In genomic region chr15:89532924-89533842, GRCm38 (mm10) we compare ENCODE assay signal across 9 mouse cellular contexts. TPM values are rescaled to one million over a fixed set of nuclear protein-coding genes. Genes with fewer than 3 reads are reported as not detected.
A peak's percentile ranks its signal among the peaks of the same experiment; 100 is the strongest.
DNase-seq lines count a peak whose midpoint lies in the region; ATAC-seq lines count a peak whose summit lies in the region.
"Had no signal": no experiment of that assay in that cellular context is flagged by ENCODE, and none has a peak within 500 bp of the region (broad histone marks: within the 10 kb centered on the region; RNA-seq: fewer than 3 reads in every experiment).

No protein-coding gene starts in this region.

- H3K4me2 ChIP-seq in lung, embryonic 16.5 days (ENCODE audit: low read depth, low read length), result 0 out of 2 replicates have a peak overlapping the region, but pooled peaks have one; percentile 3
- H3K4me2 ChIP-seq in limb, embryonic 11.5 days (ENCODE audit: low read depth, severe bottlenecking), result peak overlapping the region; percentile 56

- WGBS in lung, embryonic 16.5 days, result 77% methylated on average over 23 of the region's 23 CpGs
- 65% methylated on average over 23 of the region's 23 CpGs for WGBS in forebrain, embryonic 10.5 days
- 74% methylated on average over 23 of the region's 23 CpGs for WGBS in limb, embryonic 11.5 days

- H3K27me3 ChIP-seq in lung, embryonic 16.5 days (ENCODE audit: control insufficient read depth, insufficient read depth, low read depth, low read length), result no peaks in the 10 kb centered on the region
- H3K27me3 ChIP-seq in forebrain, embryonic 10.5 days (ENCODE audit: poor library complexity, severe bottlenecking), result peaks cover 31% of the 10 kb centered on the region
- no peaks in the 10 kb centered on the region for H3K27me3 ChIP-seq in limb, embryonic 11.5 days (ENCODE audit: control insufficient read depth, insufficient read depth, low read length)

- no peak overlapping the region for H3K9ac ChIP-seq in lung, embryonic 16.5 days (ENCODE audit: low read length)
- peak overlapping the region; percentile 30 for H3K9ac ChIP-seq in limb, embryonic 11.5 days (ENCODE audit: low read length)
- H3K9ac ChIP-seq: liver, embryonic 14.5 days had no signal

- no peaks in the 10 kb centered on the region for H3K36me3 ChIP-seq in lung, embryonic 16.5 days (ENCODE audit: control insufficient read depth, insufficient read depth, low read length)
- H3K36me3 ChIP-seq in forebrain, embryonic 10.5 days (replicated peaks), result no peaks in the 10 kb centered on the region
- no peaks in the 10 kb centered on the region for H3K36me3 ChIP-seq in limb, embryonic 11.5 days (ENCODE audit: control insufficient read depth, insufficient read depth, low read length)

- no peak for ATAC-seq in lung, embryonic 16.5 days (ENCODE audit: low read depth)
- ATAC-seq in limb, embryonic 11.5 days (ENCODE audit: insufficient number of reproducible peaks, low FRiP score, low TSS enrichment, low read depth), result 0 out of 2 replicates have a peak, but pooled peaks have one; percentile 7

- no peak overlapping the region for H3K4me3 ChIP-seq in lung, embryonic 16.5 days (ENCODE audit: low read length)
- peak overlapping the region; percentile 51 for H3K4me3 ChIP-seq in forebrain, embryonic 10.5 days
- peak overlapping the region; percentile 23 for H3K4me3 ChIP-seq in limb, embryonic 11.5 days (ENCODE audit: low read depth, low read length)

- H3K9me3 ChIP-seq in lung, embryonic 16.5 days (ENCODE audit: control insufficient read depth, low read length), result no peaks in the 10 kb centered on the region
- no peaks in the 10 kb centered on the region for H3K9me3 ChIP-seq in forebrain, embryonic 10.5 days
- no peaks in the 10 kb centered on the region for H3K9me3 ChIP-seq in limb, embryonic 11.5 days (ENCODE audit: control insufficient read depth, low read length)

- no peak overlapping the region for H3K27ac ChIP-seq in lung, embryonic 16.5 days (ENCODE audit: low read length)
- peak overlapping the region; percentile 84 for H3K27ac ChIP-seq in forebrain, embryonic 10.5 days
- no peak overlapping the region for H3K27ac ChIP-seq in limb, embryonic 11.5 days (replicated peaks; ENCODE audit: low read depth, low read length)
- H3K27ac ChIP-seq: liver, embryonic 14.5 days had no signal

- no peak for DNase-seq in lung, adult 18-20 months
- no peak for DNase-seq in forebrain, embryonic 10.5 days (ENCODE audit: extremely low spot score, low spot score)
- no peak for DNase-seq in limb, embryonic 11.5 days (ENCODE audit: low spot score)
- no peak for DNase-seq in spleen, postnatal 4 days (ENCODE audit: low spot score in 2 of 2)
- DNase-seq in adrenal gland, adult 18-20 months (ENCODE audit: low spot score in 2 of 2), result no peak
- no peak for DNase-seq in adipocyte (ENCODE audit: low spot score)

- no peaks in the 10 kb centered on the region for H3K4me1 ChIP-seq in lung, embryonic 16.5 days (replicated peaks; ENCODE audit: control insufficient read depth, insufficient read depth, low read length)
- peaks cover 26% of the 10 kb centered on the region for H3K4me1 ChIP-seq in forebrain, embryonic 10.5 days
- H3K4me1 ChIP-seq in limb, embryonic 11.5 days (ENCODE audit: control insufficient read depth, insufficient read depth, low read length), result peaks cover 10% of the 10 kb centered on the region

RNA-seq across cellular contexts. Expression of gene Shank3, which starts 33.8 kb away (rescaled TPM):
- polyA plus RNA-seq in lung, embryonic 16.5 days (2015; fragmentation: Nextera tagmentation; extraction: Ambion mirVana), result 2.3 and 2.5 TPM in 2 replicates
- 2.2 and 3.0 TPM in 2 replicates for polyA plus RNA-seq in forebrain, embryonic 10.5 days (2016; fragmentation: Nextera tagmentation; extraction: Ambion mirVana)
- 1.9 and 2.5 TPM in 2 replicates for polyA plus RNA-seq in limb, embryonic 11.5 days (2014; fragmentation: Nextera tagmentation; extraction: Ambion mirVana)
- total RNA-seq in adrenal gland, adult 18-20 months (2021), result 10 to 100 TPM; 28.8 to 32.5 TPM

RNA-seq across cellular contexts. Expression of gene Acr, which starts 34.9 kb away (rescaled TPM):
- 0.14 and 0.20 TPM in 2 replicates for polyA plus RNA-seq in lung, embryonic 16.5 days (2015; fragmentation: Nextera tagmentation; extraction: Ambion mirVana)
- 0.27 TPM in 1 of 2 replicates, not detected in the other for polyA plus RNA-seq in forebrain, embryonic 10.5 days (2016; fragmentation: Nextera tagmentation; extraction: Ambion mirVana)
- polyA plus RNA-seq in limb, embryonic 11.5 days (2014; fragmentation: Nextera tagmentation; extraction: Ambion mirVana), result 0.17 TPM in 1 of 2 replicates, not detected in the other
- total RNA-seq in adrenal gland, adult 18-20 months (2021), result not detected
- total RNA-seq: hematopoietic stem cell, adult 5-6 weeks had no signal

RNA-seq across cellular contexts. Expression of gene Arsa, which starts 56.0 kb away (rescaled TPM):
- polyA plus RNA-seq in lung, embryonic 16.5 days (2015; fragmentation: Nextera tagmentation; extraction: Ambion mirVana), result 22.1 and 27.0 TPM in 2 replicates
- polyA plus RNA-seq in forebrain, embryonic 10.5 days (2016; fragmentation: Nextera tagmentation; extraction: Ambion mirVana), result 10.7 and 11.4 TPM in 2 replicates
- 7.6 and 8.4 TPM in 2 replicates for polyA plus RNA-seq in limb, embryonic 11.5 days (2014; fragmentation: Nextera tagmentation; extraction: Ambion mirVana)
- total RNA-seq in adrenal gland, adult 18-20 months (2021), result 10 to 100 TPM; 18.2 to 26.5 TPM

RNA-seq across cellular contexts. Expression of gene Rabl2, which starts 58.5 kb away (rescaled TPM):
- polyA plus RNA-seq in lung, embryonic 16.5 days (2015; fragmentation: Nextera tagmentation; extraction: Ambion mirVana), result 51.3 and 52.8 TPM in 2 replicates
- polyA plus RNA-seq in forebrain, embryonic 10.5 days (2016; fragmentation: Nextera tagmentation; extraction: Ambion mirVana), result 73.0 and 78.6 TPM in 2 replicates
- 66.9 and 70.3 TPM in 2 replicates for polyA plus RNA-seq in limb, embryonic 11.5 days (2014; fragmentation: Nextera tagmentation; extraction: Ambion mirVana)
- 1 to 10 TPM; 9.2 to 9.9 TPM for total RNA-seq in adrenal gland, adult 18-20 months (2021)
